Mouse (Mus musculus) kidney, postnatal 0 days (tissue): ENCODE measurements at regions not wholly inside any gene's neighbourhood (a gene's known extent, or its start where the extent isn't known, plus 50 kb on each side); places are given as distances from the start of the nearest gene placed in this dataset.

Experiments
- ATAC-seq: fragments of 200-750 bp; cut with Nextera tagmentation; replicated peaks from 2 replicates; pipeline ENCODE4 v1.8.0; 2017; ENCODE audit warnings: low read depth, moderate number of reproducible peaks, moderate TSS enrichment, moderate library complexity; ENCODE audit not compliant: low FRiP score
- DNase-seq: peaks from one replicate; pipeline ENCODE4 v3.0.0-alpha.2; 2016; ENCODE audit warnings: low spot score
- H3K27ac ChIP-seq: fragments of 300-500 bp; sonication (generic); 2 replicates; pipeline ENCODE4 v1.5.1; 2014; ENCODE audit warnings: mild to moderate bottlenecking
- H3K27me3 ChIP-seq: fragments of 300-500 bp; sonication (generic); 2 replicates; pipeline ENCODE4 v1.6.1; 2014; ENCODE audit warnings: low read length, mixed read lengths; ENCODE audit not compliant: insufficient read depth
- H3K36me3 ChIP-seq: fragments of 300-500 bp; sonication (generic); 2 replicates; pipeline ENCODE4 v1.6.1; 2014; ENCODE audit warnings: low read length, mixed read lengths; ENCODE audit not compliant: insufficient read depth
- H3K4me1 ChIP-seq: fragments of 300-500 bp; sonication (generic); replicated peaks from 2 replicates; pipeline ENCODE4 v1.6.1; 2014; ENCODE audit warnings: antibody characterized with exemption, low read length, mixed read lengths; ENCODE audit not compliant: insufficient read depth
- H3K4me2 ChIP-seq: fragments of 300-500 bp; sonication (generic); 2 replicates; pipeline ENCODE4 v1.6.1; 2014; ENCODE audit warnings: mild to moderate bottlenecking, low read length, moderate library complexity, mixed read lengths
- H3K4me3 ChIP-seq: fragments of 300-500 bp; sonication (generic); replicated peaks from 2 replicates; pipeline ENCODE4 v1.5.1; 2014; ENCODE audit warnings: low read depth, low read length
- H3K9ac ChIP-seq: fragments of 300-500 bp; sonication (generic); 2 replicates; pipeline ENCODE4 v1.6.1; 2014; ENCODE audit warnings: low read depth, low read length
- H3K9me3 ChIP-seq: fragments of 300-500 bp; sonication (generic); replicated peaks from 2 replicates; pipeline ENCODE4 v1.6.1; 2016; ENCODE audit warnings: low read length, inconsistent platforms, mixed read lengths
- CTCF ChIP-seq: IDR thresholded peaks from 2 replicates; pipeline ENCODE4 v1.5.1; 2016; ENCODE audit warnings: antibody characterized with exemption, low read depth, mild to moderate bottlenecking, moderate library complexity
- WGBS: fragments of 180-500 bp; shearing (Covaris S2); extraction: QIAGEN DNeasy Blood & Tissue Kit; methylation state at CpG from one replicate; pipeline ENCODE4 v1.1.7; 2014; 5-methylcytosine and 5-hydroxymethylcytosine counted together

GRCm38 (mm10) chr7:133457436-133458324, 144.3 kb downstream of the Tex36 start:
- H3K4me3 ChIP-seq: no peak overlapping the region
- TF ChIP-seq CTCF: no peak
- ATAC-seq (no peak), DNase-seq (peak; percentile 85)
- H3K4me2 ChIP-seq: no peak overlapping the region
- no peaks in the 10 kb centered on the region for H3K9me3 ChIP-seq
- H3K36me3 ChIP-seq: no peaks in the 10 kb centered on the region
- H3K27ac ChIP-seq: peak overlapping the region; percentile 52
- peaks cover 4% of the 10 kb centered on the region; the same call in 1 of the 2 replicates for H3K4me1 ChIP-seq
- no peak overlapping the region for H3K9ac ChIP-seq
- 42% methylated on average over 16 of the region's 16 CpGs for WGBS
- no peaks in the 10 kb centered on the region for H3K27me3 ChIP-seq

DNA sequence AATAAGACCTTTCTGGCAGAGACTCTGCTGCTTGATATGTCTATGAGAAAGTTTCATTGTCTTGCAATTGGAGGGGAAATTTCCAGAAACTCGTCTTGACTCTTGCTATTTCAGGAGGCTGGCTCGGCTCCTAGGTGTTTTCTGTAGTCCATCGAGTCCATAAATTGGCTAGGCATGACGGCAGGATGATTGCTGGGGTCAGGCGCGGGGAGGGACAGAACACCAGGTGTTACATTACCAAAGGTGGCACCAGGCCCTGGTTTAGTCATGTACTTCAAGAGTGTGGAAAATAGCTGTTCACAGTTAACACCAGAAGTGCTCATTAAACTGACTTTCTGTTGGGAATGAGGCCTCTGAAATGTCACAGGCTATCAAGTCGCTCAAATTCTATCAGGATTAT, 151.7 kb downstream of the Tex36 start:
- Histone ChIP-seq H3K9me3 (no peaks in the 10 kb centered on the region), H3K27me3 (no peaks in the 10 kb centered on the region), H3K4me2 (no peak overlapping the region), H3K36me3 (no peaks in the 10 kb centered on the region), H3K4me3 (no peak overlapping the region), H3K9ac (no peak overlapping the region), H3K27ac (no peak overlapping the region), H3K4me1 (peaks cover 7% of the 10 kb centered on the region; the same call in 1 of the 2 replicates)
- ATAC-seq (no peak), DNase-seq (no peak)
- WGBS: 38% methylated on average over 7 of the region's 7 CpGs
- no peak for TF ChIP-seq CTCF

- Histone ChIP-seq H3K4me1 (peaks cover 7% of the 10 kb centered on the region; the same call in 1 of the 2 replicates), H3K9ac (no peak overlapping the region), H3K36me3 (no peaks in the 10 kb centered on the region), H3K9me3 (no peaks in the 10 kb centered on the region), H3K4me3 (no peak overlapping the region), H3K4me2 (no peak overlapping the region), H3K27ac (no peak overlapping the region), H3K27me3 (no peaks in the 10 kb centered on the region)
- no peak for DNase-seq
- TF ChIP-seq CTCF: no peak
- 14% methylated on average over 2 of the region's 2 CpGs for WGBS
- no peak for ATAC-seq
Measured at GRCm38 (mm10) chr7:133447079-133447478, 154.9 kb downstream of the Tex36 start.

GRCm38 (mm10) chr7:133441661-133442060, 160.3 kb downstream of the Tex36 start:
- TF ChIP-seq CTCF: no peak
- DNase-seq (no peak), ATAC-seq (no peak)
- Histone ChIP-seq H3K9me3 (no peaks in the 10 kb centered on the region), H3K27ac (no peak overlapping the region), H3K36me3 (no peaks in the 10 kb centered on the region), H3K4me3 (no peak overlapping the region), H3K27me3 (no peaks in the 10 kb centered on the region), H3K4me2 (no peak overlapping the region), H3K9ac (no peak overlapping the region), H3K4me1 (peaks cover 13% of the 10 kb centered on the region)
- WGBS: 23% methylated on average over 4 of the region's 4 CpGs

DNA sequence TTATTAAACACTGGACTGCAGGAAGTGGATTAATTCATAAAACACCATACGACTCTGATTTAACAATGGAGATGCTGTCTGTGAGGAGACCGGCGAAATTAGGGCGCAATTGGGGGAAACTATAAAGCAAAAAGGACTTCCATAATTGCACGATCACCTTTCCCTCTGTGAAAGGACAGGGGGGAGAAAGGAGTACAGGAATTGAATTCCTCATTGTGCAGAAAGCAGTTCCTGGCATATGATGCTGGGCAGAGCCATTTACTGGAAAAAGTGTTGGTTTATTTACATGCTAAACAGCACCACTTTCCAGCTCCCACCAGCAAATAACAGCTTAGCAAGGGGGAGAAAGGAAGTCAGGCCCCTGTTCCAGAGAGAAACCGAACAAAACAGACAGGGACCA, 160.8 kb downstream of the Tex36 start:
- H3K4me1 ChIP-seq: peaks cover 12% of the 10 kb centered on the region; the same call in 1 of the 2 replicates
- no peak overlapping the region for H3K4me2 ChIP-seq
- TF ChIP-seq CTCF: no peak
- no peak for ATAC-seq
- H3K27ac ChIP-seq: no peak overlapping the region
- no peaks in the 10 kb centered on the region for H3K9me3 ChIP-seq
- H3K36me3 ChIP-seq: no peaks in the 10 kb centered on the region
- no peak overlapping the region for H3K4me3 ChIP-seq
- no peaks in the 10 kb centered on the region for H3K27me3 ChIP-seq
- no peak for DNase-seq
- no peak overlapping the region for H3K9ac ChIP-seq
- WGBS: 50% methylated on average over 6 of the region's 6 CpGs

DNA sequence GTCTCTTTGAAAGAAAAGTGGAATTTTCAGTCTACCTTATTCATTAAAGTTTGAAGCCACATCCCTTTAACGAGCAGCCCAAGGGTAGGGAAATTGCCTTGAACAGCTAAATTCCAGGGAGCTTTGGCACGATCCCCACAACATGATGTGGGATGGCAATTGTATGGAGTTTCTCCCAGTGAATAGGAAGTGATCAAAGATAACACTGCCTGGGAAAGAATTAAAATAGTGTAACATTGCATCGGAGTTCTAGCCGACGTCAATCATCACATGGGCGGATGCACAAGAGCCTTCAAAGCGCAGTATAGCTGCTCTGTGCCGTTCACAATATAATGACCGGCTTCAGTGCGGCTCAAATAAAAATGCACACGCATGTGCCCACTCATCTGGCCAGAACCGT, 161.2 kb downstream of the Tex36 start:
- H3K27me3 ChIP-seq: no peaks in the 10 kb centered on the region
- H3K4me1 ChIP-seq: peaks cover 12% of the 10 kb centered on the region; the same call in 1 of the 2 replicates
- ATAC-seq (no peak), DNase-seq (no peak)
- 38% methylated on average over 12 of the region's 12 CpGs for WGBS
- no peak for TF ChIP-seq CTCF
- no peak overlapping the region for H3K4me3 ChIP-seq
- H3K9ac ChIP-seq: no peak overlapping the region
- H3K27ac ChIP-seq: no peak overlapping the region
- no peaks in the 10 kb centered on the region for H3K36me3 ChIP-seq
- no peaks in the 10 kb centered on the region for H3K9me3 ChIP-seq
- H3K4me2 ChIP-seq: no peak overlapping the region
